ENCODE assay signal across 8 mouse cellular contexts in the genomic region with DNA sequence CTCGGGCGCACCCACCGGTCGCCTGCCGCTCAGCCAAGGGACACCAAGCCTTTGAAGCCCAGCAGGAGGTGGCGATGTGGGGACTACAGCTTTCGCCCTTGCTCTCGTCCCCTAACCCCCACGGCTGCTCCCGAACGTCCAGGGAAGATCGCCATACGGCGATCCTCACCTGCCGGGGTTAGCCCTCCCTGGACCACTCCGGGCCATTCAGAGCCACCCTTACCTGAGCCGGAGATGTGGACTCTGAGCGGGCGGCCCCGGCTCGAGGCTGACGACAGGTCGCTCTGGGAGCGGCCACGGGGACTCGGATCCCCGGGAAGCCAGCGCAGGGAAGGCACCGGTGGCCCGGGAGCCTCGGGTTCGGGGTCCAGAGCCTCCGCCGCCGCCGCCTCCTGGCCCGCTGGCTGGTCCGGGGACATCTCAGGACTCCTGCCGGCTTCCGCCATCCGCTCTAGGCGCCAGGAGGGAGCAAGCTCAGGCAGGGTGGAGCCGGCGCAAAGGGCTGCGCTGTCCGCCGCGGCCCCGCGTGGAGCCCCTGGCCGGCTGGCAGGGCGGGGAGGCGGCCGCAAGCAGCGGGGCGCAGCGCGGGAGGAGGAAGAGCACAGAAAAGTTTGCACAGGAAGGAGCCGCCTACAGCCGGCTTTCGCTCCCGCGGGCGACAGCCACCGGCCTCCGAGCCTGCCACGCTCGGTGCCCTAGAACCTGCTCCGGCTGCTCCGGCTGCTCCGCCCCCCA. TPM values are rescaled to one million over a fixed set of nuclear protein-coding genes. Genes with fewer than 3 reads are reported as not detected.
DNase-seq lines count a peak whose midpoint lies in the region; ATAC-seq and TF ChIP-seq lines count a peak whose summit lies in the region.

A gene (minus strand): TSS at position 580 of the 735 bp plus-strand sequence.

- WGBS in cerebellum, adult 2 months, result 1% methylated on average over 71 of the region's 71 CpGs
- WGBS in hindbrain, embryonic 15.5 days, result under 1% methylated on average over 69 of the region's 71 CpGs

- H3K27me3 ChIP-seq in Patski, result peaks cover 16% of the 10 kb centered on the region
- peaks cover 5% of the 10 kb centered on the region; the same call in 1 of the 2 replicates for H3K27me3 ChIP-seq in cerebellum, adult 2 months (ENCODE audit: control insufficient read depth, insufficient read depth, low read length)
- H3K27me3 ChIP-seq in hindbrain, embryonic 15.5 days, result peaks cover 26% of the 10 kb centered on the region

- peak within 1 kb of the TSS; percentile 54 for H3K4me3 ChIP-seq in cerebellum, adult 2 months (replicated peaks; ENCODE audit: insufficient read depth, low read depth, low read length)
- peak within 1 kb of the TSS; percentile 79 for H3K4me3 ChIP-seq in hindbrain, embryonic 15.5 days

- H3K9ac ChIP-seq in hindbrain, embryonic 15.5 days, result peak within 1 kb of the TSS; percentile 70

- H3K9me3 ChIP-seq in hindbrain, embryonic 15.5 days, result no peaks in the 10 kb centered on the region

- no peaks in the 10 kb centered on the region for H3K36me3 ChIP-seq in hindbrain, embryonic 15.5 days

- no peak for TF ChIP-seq CTCF in Patski (IDR thresholded peaks at IDR 0.05)
- no peak for TF ChIP-seq CTCF in cerebellum, adult 2 months (IDR thresholded peaks at IDR 0.05; ENCODE audit: borderline replicate concordance, insufficient read depth, low read depth, low read length)

- CTCF ChIA-PET in Patski (lab: Charles Lee), result no interaction called here

- intact Hi-C loops in left cerebral cortex, postnatal 4 days (cut with DNase I), result no loop called here

- no peak for TF ChIP-seq POLR2A in cerebellum, adult 2 months (IDR thresholded peaks at IDR 0.05; ENCODE audit: borderline replicate concordance, insufficient read depth, low read length)

- DNase-seq in Patski (ENCODE audit: low read depth, low spot score), result no peak
- DNase-seq in cerebellum, adult 2 months, result peak; percentile 19 to 40
- no peak for DNase-seq in gastrocnemius, adult 8-10 months (ENCODE audit: low spot score in 2 of 2)
- DNase-seq in left cerebral cortex, postnatal 4 days, result peak; percentile 23
- peak; percentile 24 for DNase-seq in right cerebral cortex, postnatal 4 days
- no peak for DNase-seq in c-Kit-positive CD71-positive TER-119-positive erythroid progenitor cells, embryonic 14.5 days (ENCODE audit: low spot score)

- peak within 1 kb of the TSS; percentile 100 for H3K4me2 ChIP-seq in hindbrain, embryonic 15.5 days

- no peak within 1 kb of the TSS for H3K27ac ChIP-seq in cerebellum, adult 2 months (ENCODE audit: insufficient read depth, low read length)
- no peak within 1 kb of the TSS for H3K27ac ChIP-seq in hindbrain, embryonic 15.5 days (replicated peaks)

- no peaks in the 10 kb centered on the region; the same call in 1 of the 2 replicates for H3K4me1 ChIP-seq in cerebellum, adult 2 months (ENCODE audit: control insufficient read depth, insufficient read depth, low read length)
- peaks cover 18% of the 10 kb centered on the region for H3K4me1 ChIP-seq in hindbrain, embryonic 15.5 days (replicated peaks)

- in situ Hi-C loops in Patski (cut with MboI; ENCODE audit: low pct_unique_long_range_greater_than_20kb), result no loop called here

- POLR2A ChIA-PET in Patski (lab: Charles Lee), result no interaction called here

- peak; percentile 76 for ATAC-seq in Patski
- ATAC-seq in hindbrain, embryonic 15.5 days (ENCODE audit: low FRiP score, low read depth), result peak; percentile 81
- peak; percentile 60 for ATAC-seq in megakaryocyte-erythroid progenitor cell, adult 5-6 weeks (replicated peaks; ENCODE audit: low FRiP score, low TSS enrichment, poor library complexity, severe bottlenecking)

RNA-seq across cellular contexts. Expression of the gene that starts here (rescaled TPM):
- polyA plus RNA-seq in Patski (2021), result 9.3 TPM
- polyA plus RNA-seq in cerebellum, adult 2 months (2012; rRNA removed), result 11.9 and 13.0 TPM in 2 replicates
- total RNA-seq in gastrocnemius, adult 8-10 months (2022), result 10 to 100 TPM; 14.0 to 17.5 (median 16.3) TPM
- 7.7 and 8.8 TPM in 2 replicates for polyA plus RNA-seq in hindbrain, embryonic 15.5 days (2015; fragmentation: Nextera tagmentation; extraction: Ambion mirVana)
- total RNA-seq in left cerebral cortex, postnatal 4 days (2021), result 10 to 100 TPM; 12.5 to 14.1 TPM
- 8.5 and 10.1 TPM in 2 replicates for total RNA-seq in megakaryocyte-erythroid progenitor cell, adult 5-6 weeks (2014; fragmentation: Nextera tagmentation)
- total RNA-seq in megakaryocyte-erythroid progenitor cell, adult 5-6 weeks (2017), result 4.8 and 10.1 TPM in 2 replicates

Comparison
In these comparisons a context has a peak if more than half of its experiments do, and no peak if none do; other contexts are left out.
1. DNase-seq: peak in cerebellum, adult 2 months (2 of 2), left cerebral cortex, postnatal 4 days (single experiment) and right cerebral cortex, postnatal 4 days (single experiment); none in Patski (single experiment), gastrocnemius, adult 8-10 months (0 of 2) and c-Kit-positive CD71-positive TER-119-positive erythroid progenitor cells, embryonic 14.5 days (single experiment).
2. Peak in every context shown above with its lines, with median percentiles within 50 percentile points of each other: ATAC-seq.